Mouse (Mus musculus): Measurements from ENCODE around the gene Olfr993.

- no peak for TF ChIP-seq POLR2A (IDR thresholded peaks at IDR 0.05; ENCODE audit: insufficient read depth, low read depth, low read length)
- TF ChIP-seq CTCF (IDR thresholded peaks at IDR 0.05; ENCODE audit: insufficient read depth, low read depth, low read length), result no peak
These were observed 28.9 kb upstream of the Olfr993 start, which contains the start of gene Olfr995 for GRCm38 (mm10) chr2:85443539-85443938.

Data from olfactory bulb, adult 2 months (tissue).